Mouse (Mus musculus): Measurements from ENCODE around the gene Ttll11.

DNA sequence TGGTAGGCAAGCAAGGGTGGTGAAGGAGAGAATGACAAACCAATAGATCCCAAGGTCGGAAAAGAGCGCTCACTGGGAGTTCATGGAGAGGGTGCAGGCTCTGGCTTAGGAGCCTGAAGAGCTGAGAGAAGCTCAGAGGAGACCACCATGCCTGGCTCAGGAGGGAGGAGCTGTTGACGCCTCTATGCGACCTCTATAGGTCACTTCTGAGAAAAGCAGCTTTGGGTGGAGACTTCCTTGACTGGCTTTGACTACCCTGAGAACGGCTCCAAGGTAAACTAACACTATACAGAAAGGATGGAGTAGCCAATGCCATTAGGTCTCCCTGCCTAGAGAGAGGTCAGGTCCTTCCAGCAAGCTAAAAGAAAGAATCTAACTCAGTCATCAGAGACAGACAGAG is 124.8 kb downstream of the Ttll11 start:
- TF ChIP-seq CTCF (IDR thresholded peaks at IDR 0.05; ENCODE audit: control insufficient read depth, insufficient read depth, insufficient replicate concordance, low read depth, low read length) (no peak), POLR2A (IDR thresholded peaks at IDR 0.05; ENCODE audit: control insufficient read depth, low read depth, low read length) (no peak)

All from testis, adult 2 months (tissue).